Mouse (Mus musculus): ENCODE measurements around the gene Acsf3.

Acsf3 gene

GRCm38 (mm10) chr8:122761109-122761508 lies 14.2 kb upstream of the Acsf3 start:
- DNase-seq (ENCODE audit: low read depth, low spot score) = no peak

GRCm38 (mm10) chr8:122762731-122763266 lies 12.5 kb upstream of the Acsf3 start:
- DNase-seq (ENCODE audit: low read depth, low spot score) = no peak

- no peak for DNase-seq (ENCODE audit: low read depth, low spot score)
Observed at GRCm38 (mm10) chr8:122763267-122763738, 12.0 kb upstream of the Acsf3 start.

- DNase-seq (ENCODE audit: low read depth, low spot score) = no peak
Observed at GRCm38 (mm10) chr8:122764790-122765474, 10.4 kb upstream of the Acsf3 start.

- DNase-seq (ENCODE audit: low read depth, low spot score) = no peak
Observed at GRCm38 (mm10) chr8:122766189-122766588, 9.1 kb upstream of the Acsf3 start.

- no peak for DNase-seq (ENCODE audit: low read depth, low spot score)
Observed at GRCm38 (mm10) chr8:122766647-122767200, 8.6 kb upstream of the Acsf3 start.

GRCm38 (mm10) chr8:122767229-122767628 lies 8.1 kb upstream of the Acsf3 start:
- no peak for DNase-seq (ENCODE audit: low read depth, low spot score)

GRCm38 (mm10) chr8:122769251-122770058 lies 5.8 kb upstream of the Acsf3 start:
- no peak for DNase-seq (ENCODE audit: low read depth, low spot score)

GRCm38 (mm10) chr8:122772431-122773060 lies 2.7 kb upstream of the Acsf3 start:
- no peak for DNase-seq (ENCODE audit: low read depth, low spot score)

- no peak for DNase-seq (ENCODE audit: low read depth, low spot score)
Observed at GRCm38 (mm10) chr8:122777701-122778100, 2.4 kb downstream of the Acsf3 start.

- DNase-seq (ENCODE audit: low read depth, low spot score) = no peak
Observed at GRCm38 (mm10) chr8:122778703-122779239, 3.5 kb downstream of the Acsf3 start.

- DNase-seq (ENCODE audit: low read depth, low spot score) = no peak
Observed at GRCm38 (mm10) chr8:122779255-122779654, 4.0 kb downstream of the Acsf3 start.

GRCm38 (mm10) chr8:122784756-122785155 lies 9.5 kb downstream of the Acsf3 start:
- no peak for DNase-seq (ENCODE audit: low read depth, low spot score)

GRCm38 (mm10) chr8:122789796-122790195 lies 14.5 kb downstream of the Acsf3 start:
- DNase-seq (ENCODE audit: low read depth, low spot score) = no peak

GRCm38 (mm10) chr8:122793375-122794174 lies 18.3 kb downstream of the Acsf3 start:
- DNase-seq (ENCODE audit: low read depth, low spot score) = no peak

- no peak for DNase-seq (ENCODE audit: low read depth, low spot score)
Observed at GRCm38 (mm10) chr8:122794175-122794454, 18.8 kb downstream of the Acsf3 start.

- no peak for DNase-seq (ENCODE audit: low read depth, low spot score)
Observed at GRCm38 (mm10) chr8:122803906-122804761, 28.8 kb downstream of the Acsf3 start.

GRCm38 (mm10) chr8:122805349-122805748 lies 30.1 kb downstream of the Acsf3 start:
- no peak for DNase-seq (ENCODE audit: low read depth, low spot score)

- no peak for DNase-seq (ENCODE audit: low read depth, low spot score)
Observed at GRCm38 (mm10) chr8:122806956-122807538, 31.8 kb downstream of the Acsf3 start.

- DNase-seq (ENCODE audit: low read depth, low spot score) = no peak
Observed at GRCm38 (mm10) chr8:122807907-122808306, 32.6 kb downstream of the Acsf3 start.

All from c-Kit-negative CD71-positive TER-119-positive erythroid progenitor cells, embryonic 14.5 days (primary cell).